Mouse (Mus musculus) lung, postnatal 0 days (tissue): ENCODE results near the gene Snapc5. TPM values are rescaled to one million over a fixed set of nuclear protein-coding genes. Genes with fewer than 3 reads are reported as not detected.
A peak's percentile ranks its signal among the peaks of the same experiment; 100 is the strongest.

ENCODE experiments used
- ATAC-seq: fragments of 200-750 bp; cut with Nextera tagmentation; 2 replicates; pipeline ENCODE4 v1.8.0; 2017; ENCODE audit warnings: moderate library complexity
- DNase-seq: peaks from one replicate; pipeline ENCODE4 v3.0.0-alpha.2; 2016; ENCODE audit warnings: low spot score
- H3K27ac ChIP-seq: fragments of 300-500 bp; sonication (generic); 2 replicates; pipeline ENCODE4 v1.5.1; 2014; ENCODE audit warnings: antibody characterized with exemption, mild to moderate bottlenecking, low read length, mixed read lengths
- H3K27me3 ChIP-seq: fragments of 300-500 bp; sonication (generic); replicated peaks from 2 replicates; pipeline ENCODE4 v1.6.1; 2014; ENCODE audit warnings: low read length, mixed read lengths; ENCODE audit not compliant: insufficient read depth
- H3K36me3 ChIP-seq: fragments of 300-500 bp; sonication (generic); 2 replicates; pipeline ENCODE4 v1.6.1; 2014; ENCODE audit warnings: low read length, mixed read lengths; ENCODE audit not compliant: insufficient read depth
- H3K4me1 ChIP-seq: fragments of 300-500 bp; sonication (generic); 2 replicates; pipeline ENCODE4 v1.6.1; 2014; ENCODE audit warnings: antibody characterized with exemption, low read depth, low read length, mixed read lengths; ENCODE audit not compliant: insufficient read depth
- H3K4me2 ChIP-seq: fragments of 300-500 bp; sonication (generic); replicated peaks from 2 replicates; pipeline ENCODE4 v1.6.1; 2014; ENCODE audit warnings: low read depth, mild to moderate bottlenecking, low read length, moderate library complexity, mixed read lengths
- H3K4me3 ChIP-seq: fragments of 300-500 bp; sonication (generic); 2 replicates; pipeline ENCODE4 v1.5.1; 2014; ENCODE audit warnings: low read depth, low read length
- H3K9ac ChIP-seq: fragments of 300-500 bp; sonication (generic); replicated peaks from 2 replicates; pipeline ENCODE4 v1.6.1; 2014; ENCODE audit warnings: low read depth, mild to moderate bottlenecking
- H3K9me3 ChIP-seq: fragments of 300-500 bp; sonication (generic); 2 replicates; pipeline ENCODE4 v1.6.1; 2016; ENCODE audit warnings: low read length, mixed read lengths
- CTCF ChIP-seq: IDR thresholded peaks from 2 replicates; pipeline ENCODE4 v1.5.1; 2016; ENCODE audit warnings: antibody characterized with exemption, mild to moderate bottlenecking
- EP300 ChIP-seq: IDR thresholded peaks from 2 replicates; pipeline ENCODE4 v1.6.1; 2016; ENCODE audit warnings: antibody characterized with exemption, mild to moderate bottlenecking, control low read depth
- WGBS: fragments of 180-500 bp; shearing (Covaris S2); extraction: QIAGEN DNeasy Blood & Tissue Kit; methylation state at CpG from one replicate; pipeline ENCODE4 v1.1.7; 2014; 5-methylcytosine and 5-hydroxymethylcytosine counted together
- polyA plus RNA-seq: library from polyadenylated mRNA; unstranded; fragments of >200 nt; fragmentation: Nextera tagmentation; extraction: Ambion mirVana; gene quantifications from 2 replicates; pipeline ENCODE4 v1.2.1, GENCODE M21; 2015

Gene Snapc5
- polyA plus RNA-seq, 1 experiment from 2014 or later = 35.5 TPM

- ATAC-seq = no peak
Observed at GRCm38 (mm10) chr9:64214452-64214851, 35.4 kb downstream of the Snapc5 start.

DNA sequence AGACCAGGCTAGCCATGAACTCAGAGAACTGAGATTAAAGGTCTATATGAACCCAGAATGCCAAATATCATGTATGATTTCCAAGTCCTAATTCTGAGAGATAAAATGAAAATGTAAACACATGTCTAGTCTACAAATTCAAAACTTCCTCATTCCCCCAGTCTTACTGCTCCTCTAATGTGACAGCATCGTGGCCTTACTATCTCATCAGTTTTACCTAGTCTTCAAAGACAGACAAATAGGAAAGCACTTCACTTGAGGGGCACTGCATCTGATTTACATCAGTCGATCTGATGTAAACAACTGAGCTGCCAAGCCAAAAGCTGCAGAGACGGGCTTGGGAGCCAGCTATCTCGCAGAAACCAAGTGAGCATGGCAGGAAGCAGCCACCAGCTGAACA is 37.0 kb downstream of the Snapc5 start:
- no peak overlapping the region for H3K27ac ChIP-seq
- H3K4me3 ChIP-seq = no peak overlapping the region
- H3K4me2 ChIP-seq = no peak overlapping the region
- H3K4me1 ChIP-seq = no peaks in the 10 kb centered on the region
- no peaks in the 10 kb centered on the region for H3K36me3 ChIP-seq
- 41% methylated on average over 4 of the region's 4 CpGs for WGBS
- TF ChIP-seq CTCF (no peak), EP300 (no peak)
- DNase-seq (no peak), ATAC-seq (0 out of 2 replicates have a peak, but pooled peaks have one; percentile 30)
- no peak overlapping the region for H3K9ac ChIP-seq
- no peaks in the 10 kb centered on the region for H3K27me3 ChIP-seq
- H3K9me3 ChIP-seq = no peaks in the 10 kb centered on the region

More at GRCm38 (mm10) chr9:64214452-64214851, 35.4 kb downstream of the Snapc5 start:
- H3K4me1 ChIP-seq = no peaks in the 10 kb centered on the region
- no peaks in the 10 kb centered on the region for H3K9me3 ChIP-seq
- H3K36me3 ChIP-seq = no peaks in the 10 kb centered on the region
- no peak overlapping the region for H3K27ac ChIP-seq
- no peak overlapping the region for H3K4me2 ChIP-seq
- H3K4me3 ChIP-seq = no peak overlapping the region
- H3K9ac ChIP-seq = no peak overlapping the region
- H3K27me3 ChIP-seq = no peaks in the 10 kb centered on the region
- no peak for DNase-seq
- 87% methylated on average over 17 of the region's 17 CpGs for WGBS
- no peak for TF ChIP-seq CTCF
- TF ChIP-seq EP300 = no peak

DNA sequence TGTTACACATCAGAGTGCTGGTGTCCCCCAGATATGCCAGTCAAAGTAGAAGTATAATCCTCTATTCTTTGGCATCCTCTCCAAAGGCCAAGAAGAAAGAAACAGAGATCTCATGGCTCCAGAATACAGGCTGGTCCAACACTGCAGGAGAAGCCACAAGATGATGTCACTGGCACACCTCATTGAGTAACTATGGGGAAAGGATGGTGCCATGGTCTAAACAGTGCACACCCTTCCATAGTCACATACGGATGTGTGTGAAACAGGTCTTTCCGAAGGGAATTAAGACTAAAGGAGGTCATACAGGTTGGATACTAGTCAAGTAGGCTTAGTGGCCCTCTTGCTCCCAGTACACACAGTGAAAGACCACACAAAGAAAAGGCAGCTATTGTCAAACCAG is 37.6 kb downstream of the Snapc5 start:
- WGBS = 94% methylated on average over 2 of the region's 2 CpGs
- peak; percentile 35; the same call in 1 of the 2 replicates for ATAC-seq

GRCm38 (mm10) chr9:64217887-64218286 is 38.8 kb downstream of the Snapc5 start:
- Histone ChIP-seq H3K4me1 (no peaks in the 10 kb centered on the region), H3K9me3 (no peaks in the 10 kb centered on the region), H3K9ac (no peak overlapping the region), H3K36me3 (no peaks in the 10 kb centered on the region), H3K4me3 (no peak overlapping the region), H3K27me3 (no peaks in the 10 kb centered on the region), H3K4me2 (no peak overlapping the region), H3K27ac (no peak overlapping the region)
- no peak for ATAC-seq
- DNase-seq = no peak
- no peak for TF ChIP-seq EP300
- no peak for TF ChIP-seq CTCF

More for the DNA sequence above, 37.6 kb downstream of the Snapc5 start:
- Histone ChIP-seq H3K4me2 (no peak overlapping the region), H3K4me3 (no peak overlapping the region), H3K9ac (no peak overlapping the region), H3K36me3 (no peaks in the 10 kb centered on the region), H3K9me3 (no peaks in the 10 kb centered on the region), H3K4me1 (no peaks in the 10 kb centered on the region), H3K27ac (no peak overlapping the region), H3K27me3 (no peaks in the 10 kb centered on the region)
- no peak for TF ChIP-seq CTCF
- no peak for TF ChIP-seq EP300
- DNase-seq = peak; percentile 29

- H3K9ac ChIP-seq = no peak overlapping the region
- 74% methylated on average over 1 of the region's 1 CpGs for WGBS
- H3K27me3 ChIP-seq = no peaks in the 10 kb centered on the region
- H3K4me1 ChIP-seq = no peaks in the 10 kb centered on the region
- H3K36me3 ChIP-seq = no peaks in the 10 kb centered on the region
- H3K4me3 ChIP-seq = no peak overlapping the region
- H3K4me2 ChIP-seq = no peak overlapping the region
- DNase-seq (no peak), ATAC-seq (no peak)
- TF ChIP-seq EP300 = no peak
- H3K9me3 ChIP-seq = no peaks in the 10 kb centered on the region
- no peak overlapping the region for H3K27ac ChIP-seq
Observed at GRCm38 (mm10) chr9:64219305-64219704, 40.2 kb downstream of the Snapc5 start.

GRCm38 (mm10) chr9:64219772-64220420 is 40.8 kb downstream of the Snapc5 start:
- no peaks in the 10 kb centered on the region for H3K27me3 ChIP-seq
- 88% methylated on average over 10 of the region's 10 CpGs for WGBS
- TF ChIP-seq EP300 (no peak), CTCF (no peak)
- H3K4me3 ChIP-seq = no peak overlapping the region
- H3K36me3 ChIP-seq = no peaks in the 10 kb centered on the region
- no peak for ATAC-seq
- H3K4me2 ChIP-seq = no peak overlapping the region
- no peak overlapping the region for H3K9ac ChIP-seq
- H3K9me3 ChIP-seq = no peaks in the 10 kb centered on the region
- H3K4me1 ChIP-seq = no peaks in the 10 kb centered on the region
- no peak for DNase-seq
- H3K27ac ChIP-seq = no peak overlapping the region
